ENCODE assay signal across 12 mouse cellular contexts in the genomic region with DNA sequence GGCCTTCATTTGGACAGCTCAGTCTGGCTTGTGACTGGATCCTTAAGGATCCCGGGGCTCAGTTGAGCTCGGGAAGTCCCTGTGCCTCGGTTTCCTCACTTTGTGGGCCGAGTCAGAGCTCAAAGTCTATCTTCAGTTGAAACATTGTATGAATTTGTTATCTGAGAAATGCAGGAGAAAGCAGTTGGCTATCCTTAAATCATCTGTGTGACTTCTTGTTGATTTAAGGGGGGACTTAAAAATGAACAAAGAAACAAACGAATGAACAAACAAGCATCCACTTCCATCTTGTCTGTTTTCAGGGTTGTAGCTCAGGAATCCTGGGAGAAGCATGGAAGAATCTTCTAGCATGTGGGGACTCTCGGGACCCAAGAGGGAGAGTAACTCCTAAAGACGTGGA. TPM values are rescaled to one million over a fixed set of nuclear protein-coding genes. Genes with fewer than 3 reads are reported as not detected.
DNase-seq lines count a peak whose midpoint lies in the region; ATAC-seq lines count a peak whose summit lies in the region.
"Had no signal": no experiment of that assay in that cellular context is flagged by ENCODE, and none has a peak within 500 bp of the region (broad histone marks: within the 10 kb centered on the region; RNA-seq: fewer than 3 reads in every experiment).

No protein-coding gene starts in this region.

- 0 out of 2 replicates have a peak overlapping the region, but pooled peaks have one; percentile 50 for H3K27ac ChIP-seq in forebrain, embryonic 14.5 days (ENCODE audit: low read depth, low read length)
- H3K27ac ChIP-seq in forebrain, embryonic 15.5 days (replicated peaks): no peak overlapping the region
- H3K27ac ChIP-seq in kidney, embryonic 14.5 days (ENCODE audit: low read depth, low read length): 0 out of 2 replicates have a peak overlapping the region, but pooled peaks have one; percentile 47
- 0 out of 2 replicates have a peak overlapping the region, but pooled peaks have one; percentile 30 for H3K27ac ChIP-seq in embryonic facial prominence, embryonic 12.5 days
- H3K27ac ChIP-seq in midbrain, embryonic 13.5 days: peak overlapping the region; percentile 86
- H3K27ac ChIP-seq: limb, embryonic 12.5 days; liver, embryonic 15.5 days had no signal

- DNase-seq in forebrain, embryonic 14.5 days (ENCODE audit: low spot score): no peak
- DNase-seq in kidney, postnatal 14 days: no peak
- DNase-seq in cerebellum, adult 11-12 months: no peak
- DNase-seq in adrenal gland, adult 8-10 months: no peak

- WGBS in forebrain, embryonic 14.5 days: 81% methylated on average over 7 of the region's 7 CpGs
- 85% methylated on average over 7 of the region's 7 CpGs for WGBS in forebrain, embryonic 15.5 days
- whole genome bisulfite sequencing in kidney, embryonic 14.5 days: 76% methylated on average over 7 of the region's 7 CpGs
- WGBS in embryonic facial prominence, embryonic 12.5 days: 67% methylated on average over 7 of the region's 7 CpGs
- WGBS in midbrain, embryonic 13.5 days: 89% methylated on average over 7 of the region's 7 CpGs

- no peaks in the 10 kb centered on the region for H3K9me3 ChIP-seq in forebrain, embryonic 14.5 days (replicated peaks; ENCODE audit: control insufficient read depth, low read length)
- H3K9me3 ChIP-seq in forebrain, embryonic 15.5 days: no peaks in the 10 kb centered on the region
- H3K9me3 ChIP-seq in kidney, embryonic 14.5 days (ENCODE audit: control insufficient read depth, low read length): no peaks in the 10 kb centered on the region
- H3K9me3 ChIP-seq in embryonic facial prominence, embryonic 12.5 days: no peaks in the 10 kb centered on the region
- H3K9me3 ChIP-seq in midbrain, embryonic 13.5 days: no peaks in the 10 kb centered on the region
- H3K9me3 ChIP-seq: limb, embryonic 12.5 days; liver, embryonic 15.5 days had no signal

- H3K27me3 ChIP-seq in forebrain, embryonic 14.5 days (replicated peaks; ENCODE audit: control insufficient read depth, insufficient read depth, low read length): no peaks in the 10 kb centered on the region
- no peaks in the 10 kb centered on the region for H3K27me3 ChIP-seq in forebrain, embryonic 15.5 days
- H3K27me3 ChIP-seq in kidney, embryonic 14.5 days (ENCODE audit: control insufficient read depth, insufficient read depth, low read length): no peaks in the 10 kb centered on the region
- H3K27me3 ChIP-seq in embryonic facial prominence, embryonic 12.5 days: no peaks in the 10 kb centered on the region
- H3K27me3 ChIP-seq in midbrain, embryonic 13.5 days: no peaks in the 10 kb centered on the region
- H3K27me3 ChIP-seq: limb, embryonic 12.5 days; Patski had no signal

- H3K4me1 ChIP-seq in forebrain, embryonic 14.5 days (ENCODE audit: control insufficient read depth, insufficient read depth, low read length): peaks cover 35% of the 10 kb centered on the region
- peaks cover 46% of the 10 kb centered on the region for H3K4me1 ChIP-seq in forebrain, embryonic 15.5 days
- peaks cover 37% of the 10 kb centered on the region for H3K4me1 ChIP-seq in kidney, embryonic 14.5 days (ENCODE audit: control insufficient read depth, insufficient read depth, low read length)
- peaks cover 56% of the 10 kb centered on the region for H3K4me1 ChIP-seq in embryonic facial prominence, embryonic 12.5 days
- H3K4me1 ChIP-seq in midbrain, embryonic 13.5 days (replicated peaks): peaks cover 63% of the 10 kb centered on the region

- no peak overlapping the region for H3K4me2 ChIP-seq in forebrain, embryonic 14.5 days (ENCODE audit: low read length)
- H3K4me2 ChIP-seq in forebrain, embryonic 15.5 days (replicated peaks): no peak overlapping the region
- H3K4me2 ChIP-seq in kidney, embryonic 14.5 days (replicated peaks; ENCODE audit: low read depth, low read length): no peak overlapping the region
- 0 out of 2 replicates have a peak overlapping the region, but pooled peaks have one; percentile 7 for H3K4me2 ChIP-seq in embryonic facial prominence, embryonic 12.5 days (replicated peaks)
- no peak overlapping the region for H3K4me2 ChIP-seq in midbrain, embryonic 13.5 days (replicated peaks)

- ATAC-seq in forebrain, embryonic 14.5 days: no peak
- ATAC-seq in forebrain, embryonic 15.5 days (replicated peaks): no peak
- no peak for ATAC-seq in kidney, embryonic 14.5 days (ENCODE audit: low FRiP score, low TSS enrichment)
- ATAC-seq in embryonic facial prominence, embryonic 12.5 days (ENCODE audit: insufficient number of reproducible peaks, insufficient read depth, low FRiP score, low TSS enrichment): no peak
- no peak for ATAC-seq in midbrain, embryonic 13.5 days

- no peaks in the 10 kb centered on the region for H3K36me3 ChIP-seq in forebrain, embryonic 14.5 days (ENCODE audit: control insufficient read depth, insufficient read depth, low read length)
- no peaks in the 10 kb centered on the region for H3K36me3 ChIP-seq in forebrain, embryonic 15.5 days
- H3K36me3 ChIP-seq in kidney, embryonic 14.5 days (ENCODE audit: control insufficient read depth, insufficient read depth, low read length): no peaks in the 10 kb centered on the region
- H3K36me3 ChIP-seq in embryonic facial prominence, embryonic 12.5 days: no peaks in the 10 kb centered on the region
- no peaks in the 10 kb centered on the region for H3K36me3 ChIP-seq in midbrain, embryonic 13.5 days
- H3K36me3 ChIP-seq: limb, embryonic 12.5 days; liver, embryonic 15.5 days had no signal

- no peak overlapping the region for H3K4me3 ChIP-seq in forebrain, embryonic 14.5 days (ENCODE audit: low read depth, low read length)
- H3K4me3 ChIP-seq in forebrain, embryonic 15.5 days: no peak overlapping the region
- H3K4me3 ChIP-seq in kidney, embryonic 14.5 days (ENCODE audit: low read length): no peak overlapping the region
- no peak overlapping the region for H3K4me3 ChIP-seq in embryonic facial prominence, embryonic 12.5 days
- no peak overlapping the region for H3K4me3 ChIP-seq in midbrain, embryonic 13.5 days (replicated peaks)
- H3K4me3 ChIP-seq: limb, embryonic 12.5 days; liver, embryonic 15.5 days had no signal

- H3K9ac ChIP-seq in forebrain, embryonic 14.5 days (ENCODE audit: low read length): no peak overlapping the region
- H3K9ac ChIP-seq in forebrain, embryonic 15.5 days (replicated peaks): no peak overlapping the region
- no peak overlapping the region for H3K9ac ChIP-seq in kidney, embryonic 14.5 days (ENCODE audit: low read depth, low read length)
- H3K9ac ChIP-seq in embryonic facial prominence, embryonic 12.5 days: no peak overlapping the region
- no peak overlapping the region for H3K9ac ChIP-seq in midbrain, embryonic 13.5 days (replicated peaks)
- H3K9ac ChIP-seq: limb, embryonic 12.5 days; liver, embryonic 15.5 days had no signal

RNA-seq across cellular contexts. Expression of a gene that starts 35.2 kb away (rescaled TPM):
- 1.3 and 1.6 TPM in 2 replicates for polyA plus RNA-seq in forebrain, embryonic 14.5 days (2014; fragmentation: Nextera tagmentation; extraction: Ambion mirVana)
- 0.95 and 1.7 TPM in 2 replicates for polyA plus RNA-seq in forebrain, embryonic 15.5 days (2015; fragmentation: Nextera tagmentation; extraction: Ambion mirVana)
- 0.18 TPM in 1 of 2 replicates, not detected in the other for polyA plus RNA-seq in kidney, embryonic 14.5 days (2014; fragmentation: Nextera tagmentation; extraction: Ambion mirVana)
- polyA plus RNA-seq in embryonic facial prominence, embryonic 12.5 days (2016; fragmentation: Nextera tagmentation; extraction: Ambion mirVana): 0.89 and 1.3 TPM in 2 replicates
- 1.9 and 2.3 TPM in 2 replicates for polyA plus RNA-seq in midbrain, embryonic 13.5 days (2015; fragmentation: Nextera tagmentation; extraction: Ambion mirVana)
- 10 to 100 TPM in 2 of 4 experiments, 1 to 10 TPM in 2; 2.7 to 16.1 (median 9.2) TPM for total RNA-seq in adrenal gland, adult 8-10 months (2022)
- total RNA-seq: megakaryocyte-erythroid progenitor cell, adult 5-6 weeks had no signal
